Mouse (Mus musculus): ENCODE measurements at regions not wholly inside any gene's neighbourhood (a gene's known extent, or its start where the extent isn't known, plus 50 kb on each side); places are given as distances from the start of the nearest gene placed in this dataset.

DNA sequence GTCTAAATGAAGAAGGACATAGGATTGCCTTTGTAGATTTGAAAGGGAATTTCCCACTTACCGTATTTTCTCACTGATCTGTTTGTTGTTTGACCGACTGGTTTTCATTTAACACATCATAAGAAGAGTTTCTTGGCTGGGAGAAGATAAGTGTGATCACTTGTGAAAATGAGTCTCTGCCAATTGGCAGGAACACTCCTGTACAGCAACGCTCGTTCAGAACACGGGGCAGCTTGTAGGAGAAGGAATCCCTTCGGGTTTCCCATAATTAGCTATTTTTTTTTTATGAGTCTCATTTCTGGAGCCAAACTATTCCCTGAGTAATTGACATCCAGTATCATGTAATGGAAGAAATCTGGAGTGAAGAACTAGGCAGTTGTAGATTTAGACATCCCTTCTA lies 61.8 kb upstream of the Dkk2 start:
- DNase-seq = no peak

DNA sequence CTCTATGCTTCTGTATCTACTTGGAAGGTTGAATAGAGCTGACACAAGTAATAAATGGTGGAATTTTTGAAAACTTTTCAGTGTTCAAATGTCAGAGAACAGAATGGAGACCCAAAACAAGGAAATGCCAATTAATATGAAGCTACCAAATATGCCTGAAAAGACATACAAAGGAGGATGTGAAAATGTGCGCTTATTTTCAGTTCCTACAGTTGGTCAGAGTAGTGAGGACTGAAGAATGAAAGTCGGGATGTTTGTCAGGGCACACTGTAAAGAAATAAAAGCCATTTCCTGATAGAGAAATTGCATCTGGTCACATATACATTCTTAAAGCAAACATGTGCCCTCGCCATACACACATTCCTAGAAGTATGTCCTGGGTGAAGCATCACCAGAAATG lies 56.0 kb upstream of the Dkk2 start:
- DNase-seq = no peak

DNA sequence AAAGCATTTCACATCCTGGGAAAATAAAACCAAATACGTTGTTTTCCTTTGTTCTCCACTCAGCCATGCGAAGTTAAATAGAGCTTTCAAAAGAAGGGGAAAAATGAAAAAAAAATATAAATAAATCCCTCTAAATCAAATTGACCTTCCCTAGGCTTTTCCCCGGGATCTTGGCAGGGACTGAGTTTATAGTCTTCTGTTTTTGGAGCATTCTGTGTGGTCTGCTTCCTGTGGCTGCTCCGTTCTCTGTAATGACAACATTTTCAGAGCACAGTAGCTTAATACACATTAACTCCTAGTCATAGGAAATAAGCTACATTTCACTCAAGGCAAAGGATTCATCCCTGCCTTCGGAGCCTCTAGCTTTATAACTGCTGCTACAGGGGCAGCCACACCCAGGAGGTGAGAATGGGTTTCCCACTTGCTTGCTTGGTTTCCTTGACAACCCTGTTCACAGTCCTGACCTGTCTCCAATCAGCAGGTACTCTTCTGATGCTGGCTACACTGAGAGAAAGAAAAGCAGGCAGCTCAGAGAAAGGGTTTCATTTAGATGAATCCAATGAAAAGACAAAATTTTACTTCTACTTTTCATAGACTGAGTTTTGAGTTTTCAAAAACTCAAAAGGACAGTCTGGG lies 51.9 kb upstream of the Dkk2 start:
- DNase-seq = no peak

DNA sequence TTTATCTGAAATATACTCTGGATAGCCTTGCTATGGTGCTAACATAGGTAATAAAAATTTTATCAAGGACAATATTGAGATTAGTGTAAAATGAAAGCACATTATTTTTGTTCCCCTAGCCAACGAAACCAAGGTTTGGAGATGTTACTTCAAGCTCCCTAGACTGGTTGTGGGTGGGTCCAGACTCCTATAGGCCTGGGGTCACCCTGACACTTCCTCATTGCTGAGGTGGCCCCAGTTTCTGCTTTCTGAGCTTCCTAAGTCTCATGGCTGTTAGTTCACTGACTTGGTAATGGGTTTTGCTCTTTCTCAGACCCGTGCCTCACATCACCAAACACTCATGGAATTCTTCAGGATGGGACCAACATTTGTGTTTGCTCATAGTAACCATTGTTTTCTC lies 49.9 kb upstream of the Dkk2 start:
- no peak for DNase-seq

Data from cerebellum, adult 18-20 months (tissue).